Mouse (Mus musculus) embryo, embryonic 9.5 days (tissue): Measurements from ENCODE around the gene Gigyf2.

Source experiments
- DNase-seq: peaks from one replicate; pipeline ENCODE4 v3.0.0-alpha.2; 2017; ENCODE audit errors: extremely low spot score

Gene Gigyf2

DNA sequence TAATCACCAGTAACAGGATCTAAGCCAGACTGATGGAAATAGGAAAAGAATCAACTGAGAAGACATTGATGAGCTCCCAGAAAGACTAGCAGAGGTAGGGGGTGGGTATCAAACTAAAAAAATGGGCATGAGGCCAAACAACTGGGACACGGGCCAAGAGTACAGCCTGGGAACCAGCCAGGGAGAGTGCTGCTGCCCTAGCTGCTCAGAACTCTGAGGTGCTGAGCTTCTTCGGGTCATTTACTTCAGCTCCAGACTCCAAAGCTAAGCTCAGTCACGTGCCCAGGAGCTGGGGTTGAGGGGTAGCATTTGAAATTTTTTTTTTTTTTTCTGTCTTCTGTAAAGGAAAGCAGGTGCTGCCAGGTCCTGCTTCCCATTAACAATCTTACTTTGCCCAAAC lies 10.1 kb upstream of the Gigyf2 start:
- no peak for DNase-seq

DNA sequence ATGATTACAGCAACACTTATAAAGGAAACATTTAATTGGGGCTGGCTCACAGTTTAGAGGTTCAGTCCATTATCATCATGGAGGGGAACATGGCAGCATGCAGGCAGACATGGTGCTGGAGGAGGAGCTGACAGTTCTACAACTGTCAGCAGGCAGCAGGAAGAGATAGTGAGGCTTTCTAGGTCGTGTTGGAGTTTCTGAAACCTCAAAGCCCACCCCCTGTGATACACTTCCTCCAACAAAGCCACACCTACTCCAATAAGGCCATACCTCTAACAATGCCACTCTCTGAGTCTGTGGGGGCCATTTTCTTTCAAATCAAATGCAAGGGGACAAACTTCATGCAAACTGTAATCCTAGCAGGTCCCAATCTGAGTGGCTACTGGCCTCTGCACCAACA lies 5.7 kb upstream of the Gigyf2 start:
- DNase-seq, result no peak

DNA sequence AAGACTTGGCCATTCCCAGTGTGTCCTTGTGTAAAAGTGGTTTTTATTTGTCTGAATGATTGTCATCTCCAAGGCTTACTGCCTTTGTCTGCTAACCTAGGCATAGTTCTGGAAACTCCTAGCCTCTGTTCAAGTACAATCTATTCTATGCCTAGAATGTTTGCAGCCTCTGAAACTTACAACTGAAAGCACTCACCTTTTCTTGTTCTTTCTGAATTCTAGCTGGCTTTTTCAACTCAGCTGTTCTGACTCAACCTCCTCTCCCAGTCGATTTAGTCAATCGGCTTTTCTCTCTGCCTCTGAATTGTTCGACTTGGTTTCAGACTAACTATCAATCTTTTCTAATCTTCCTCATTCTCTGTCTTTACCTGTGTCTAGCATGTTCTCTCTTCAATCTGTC lies 4.0 kb upstream of the Gigyf2 start:
- DNase-seq, result no peak

DNA sequence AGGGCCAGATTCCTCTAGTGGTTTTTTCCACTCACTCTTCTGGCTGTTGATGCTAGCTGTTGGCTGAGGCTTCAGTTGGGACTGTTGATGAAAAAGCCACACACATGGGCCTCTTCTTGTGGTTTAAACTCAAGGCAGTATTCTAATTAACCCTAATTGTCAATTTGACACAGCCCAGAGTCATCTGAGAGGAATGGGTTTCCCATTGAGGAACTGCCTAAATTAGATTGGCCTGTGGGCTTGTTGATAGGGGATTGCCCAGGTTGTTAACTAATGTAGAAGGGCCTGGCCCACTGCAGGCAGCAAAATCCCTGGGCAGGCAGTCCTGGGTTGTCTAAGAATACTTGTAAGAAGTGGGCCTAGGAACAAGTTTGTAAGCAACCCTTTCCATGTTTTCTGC lies 2.1 kb upstream of the Gigyf2 start:
- DNase-seq, result no peak

DNA sequence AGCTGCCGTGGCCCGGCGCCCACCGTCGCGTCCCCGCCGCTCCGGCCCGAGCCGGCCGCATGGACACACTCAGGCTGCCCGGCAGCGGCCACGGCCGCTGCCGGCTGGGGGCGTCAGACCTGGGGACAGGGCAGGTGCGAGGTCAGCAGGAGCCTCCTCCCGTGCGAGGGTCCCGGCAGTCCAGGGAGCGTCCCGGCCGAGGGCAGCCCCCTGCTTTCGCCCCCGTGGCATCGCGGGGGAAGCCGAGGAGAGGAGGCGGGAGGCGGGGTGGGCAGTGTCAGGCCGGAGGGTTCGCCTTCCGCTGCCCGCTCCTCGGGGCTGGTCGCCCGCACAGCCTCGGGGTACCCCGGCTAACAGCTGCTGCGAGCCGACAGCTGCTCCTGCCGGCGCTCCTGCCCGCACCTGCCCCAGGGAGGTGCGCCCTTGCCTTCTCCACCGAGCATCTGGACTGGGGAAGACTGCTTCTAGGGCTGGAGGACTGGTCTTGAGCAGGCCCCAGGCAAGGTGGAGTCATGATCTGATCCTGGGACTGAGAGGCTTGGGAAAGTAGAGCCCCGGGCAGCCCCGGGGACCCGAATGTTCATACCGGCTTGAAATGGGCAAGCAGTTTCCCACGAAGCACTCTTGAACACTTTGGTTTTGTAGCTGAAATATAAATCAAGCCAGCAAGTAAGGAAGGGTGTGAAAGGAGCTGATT lies 515 bp downstream of the Gigyf2 start:
- DNase-seq, result no peak

DNA sequence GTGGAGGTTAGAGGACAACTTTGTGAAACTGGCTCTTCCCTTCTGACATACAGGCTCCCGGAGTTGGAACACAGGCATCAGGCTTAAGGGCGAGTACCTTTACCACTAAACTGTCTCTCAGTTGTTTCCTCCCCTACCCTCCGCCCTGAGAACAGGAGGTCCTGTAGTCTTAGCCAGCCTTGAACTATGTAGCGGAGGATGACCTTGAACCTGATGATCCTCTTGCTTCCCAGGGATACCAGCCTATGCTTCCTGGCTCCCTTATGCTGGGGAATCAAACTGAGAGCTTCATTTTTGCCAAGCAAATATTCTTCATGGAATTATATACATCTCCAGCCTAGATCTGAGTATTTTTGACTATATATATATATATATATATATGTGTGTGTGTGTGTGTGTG lies 5.0 kb downstream of the Gigyf2 start:
- DNase-seq, result no peak

DNA sequence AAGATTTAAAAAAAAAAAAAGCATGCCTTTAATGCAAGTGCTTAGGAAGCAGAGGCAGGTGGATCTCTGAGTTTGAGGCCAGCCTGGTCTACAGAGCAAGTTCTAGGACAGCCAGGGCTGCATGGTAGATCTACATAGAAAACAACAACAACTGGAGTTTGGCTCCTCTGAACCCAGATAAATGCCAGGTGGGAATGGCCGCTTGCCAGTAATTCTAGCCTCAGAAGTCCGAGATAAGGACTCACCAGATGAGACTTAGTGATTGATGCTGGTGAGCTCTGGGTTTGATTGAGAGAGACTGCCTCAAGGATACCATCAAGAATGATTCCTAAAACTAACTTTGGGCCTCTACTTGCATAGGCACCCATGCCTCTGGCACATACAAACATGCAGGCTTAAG lies 23.8 kb downstream of the Gigyf2 start:
- no peak for DNase-seq

DNA sequence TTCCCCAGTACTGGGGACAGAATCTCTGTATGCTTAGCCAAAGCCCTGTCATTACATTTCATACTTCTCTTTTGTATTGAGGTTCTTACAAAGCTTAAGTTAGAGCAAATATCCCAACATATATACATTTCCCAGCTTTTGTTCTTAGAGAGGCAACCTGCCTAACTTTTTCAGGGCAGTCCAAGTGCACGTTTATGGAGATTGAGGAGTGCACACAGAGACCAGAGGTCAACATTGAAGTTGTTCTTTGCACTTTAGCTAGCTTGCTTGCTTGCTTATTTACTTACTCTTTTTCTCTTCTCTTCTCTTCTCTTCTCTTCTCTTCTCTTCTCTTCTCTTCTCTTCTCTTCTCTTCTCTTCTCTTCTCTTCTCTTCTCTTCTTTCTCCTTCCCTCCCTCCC lies 33.5 kb downstream of the Gigyf2 start:
- DNase-seq, result no peak

DNA sequence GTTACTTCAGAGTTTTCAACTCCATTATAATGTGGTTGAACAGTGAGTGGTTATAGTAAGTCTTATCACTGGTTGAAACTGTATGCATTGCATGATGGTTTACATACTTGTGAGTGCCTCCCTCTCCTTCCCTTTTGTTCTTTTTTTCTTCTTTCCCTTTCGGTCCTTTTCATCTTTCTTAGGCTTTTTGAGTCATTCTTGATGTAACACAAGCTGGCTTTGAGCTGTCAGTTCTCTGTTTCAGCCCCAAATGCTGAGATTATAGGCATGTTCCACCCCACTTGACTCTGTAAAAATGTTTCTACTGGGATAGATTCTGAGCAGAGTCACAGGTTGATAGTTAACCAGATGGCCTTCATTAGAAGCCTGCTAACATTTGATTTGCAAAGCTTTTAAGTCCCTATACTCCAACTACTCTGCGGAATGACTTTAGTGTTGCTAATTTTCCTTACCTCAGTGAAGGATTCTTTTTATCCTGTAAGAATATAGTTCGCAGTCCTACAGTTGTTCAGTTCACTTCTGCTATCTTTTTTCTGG lies 51.3 kb downstream of the Gigyf2 start:
- no peak for DNase-seq

DNA sequence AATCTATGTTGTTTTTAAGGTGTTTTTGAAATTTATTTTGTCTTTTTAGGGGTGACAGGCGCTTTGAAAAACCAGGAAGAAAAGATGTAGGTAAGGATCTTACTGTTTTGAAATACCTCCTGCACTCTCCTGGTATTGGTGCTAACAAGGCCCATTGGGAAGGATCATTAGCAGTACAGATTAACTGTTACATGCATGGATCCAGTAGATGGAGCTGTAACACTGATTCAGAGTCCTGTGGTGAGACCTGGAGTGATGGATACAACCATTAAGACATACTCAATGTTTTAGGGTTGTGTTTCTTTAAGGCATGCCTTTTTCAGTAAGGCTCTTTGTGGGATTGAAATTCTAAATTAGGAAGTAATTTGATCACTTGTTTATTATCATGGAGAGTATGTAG lies 53.1 kb downstream of the Gigyf2 start:
- no peak for DNase-seq

DNA sequence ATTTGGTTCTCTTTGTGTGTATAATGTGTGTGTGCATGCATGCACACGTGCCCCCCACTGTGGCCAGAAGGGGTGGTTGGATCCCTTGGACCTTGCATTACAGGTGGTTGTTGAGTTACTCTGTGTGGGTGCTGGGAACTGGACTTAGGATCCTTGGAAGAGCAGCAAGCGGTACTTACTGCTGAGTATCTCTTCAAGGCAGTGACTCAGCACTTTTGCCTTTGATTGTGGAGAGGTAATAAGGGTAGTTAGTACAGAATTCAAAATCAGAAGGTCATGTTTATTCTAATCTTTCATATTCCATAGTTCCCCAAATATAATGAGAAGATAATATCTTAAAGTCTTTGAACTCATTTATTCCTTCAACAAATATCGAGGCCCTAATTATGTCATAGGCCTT lies 54.4 kb downstream of the Gigyf2 start:
- no peak for DNase-seq

DNA sequence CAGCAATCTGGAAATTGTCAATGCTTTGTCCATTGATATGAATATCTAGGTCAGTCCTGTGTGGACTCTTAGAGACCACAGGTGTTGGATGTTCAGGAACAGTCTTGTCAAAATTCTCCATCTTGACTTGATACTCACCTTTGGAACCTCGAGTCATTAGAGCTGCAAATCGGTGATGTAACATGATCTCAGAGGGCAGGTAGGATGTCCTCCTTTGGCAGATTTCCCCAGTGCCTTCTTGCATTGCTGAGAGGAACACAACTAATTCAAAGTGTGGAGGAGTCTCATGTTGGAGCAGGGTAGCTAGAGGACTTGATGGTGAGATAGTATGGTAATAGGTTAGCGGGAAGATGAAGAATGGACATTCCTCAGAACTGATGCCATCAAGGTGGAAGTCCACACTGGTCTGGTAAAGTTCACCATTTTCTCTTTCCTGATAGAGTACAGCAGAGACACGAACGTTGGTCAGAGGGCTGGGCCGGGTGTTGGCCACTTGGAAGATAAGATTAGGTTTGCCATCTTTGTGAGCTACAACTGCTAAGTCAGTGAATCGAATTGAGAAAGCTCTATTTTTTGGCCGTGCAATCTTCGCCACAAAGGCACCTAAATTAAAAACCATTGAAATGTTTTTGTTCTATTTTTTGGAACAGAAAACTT lies 59.8 kb downstream of the Gigyf2 start:
- no peak for DNase-seq

DNA sequence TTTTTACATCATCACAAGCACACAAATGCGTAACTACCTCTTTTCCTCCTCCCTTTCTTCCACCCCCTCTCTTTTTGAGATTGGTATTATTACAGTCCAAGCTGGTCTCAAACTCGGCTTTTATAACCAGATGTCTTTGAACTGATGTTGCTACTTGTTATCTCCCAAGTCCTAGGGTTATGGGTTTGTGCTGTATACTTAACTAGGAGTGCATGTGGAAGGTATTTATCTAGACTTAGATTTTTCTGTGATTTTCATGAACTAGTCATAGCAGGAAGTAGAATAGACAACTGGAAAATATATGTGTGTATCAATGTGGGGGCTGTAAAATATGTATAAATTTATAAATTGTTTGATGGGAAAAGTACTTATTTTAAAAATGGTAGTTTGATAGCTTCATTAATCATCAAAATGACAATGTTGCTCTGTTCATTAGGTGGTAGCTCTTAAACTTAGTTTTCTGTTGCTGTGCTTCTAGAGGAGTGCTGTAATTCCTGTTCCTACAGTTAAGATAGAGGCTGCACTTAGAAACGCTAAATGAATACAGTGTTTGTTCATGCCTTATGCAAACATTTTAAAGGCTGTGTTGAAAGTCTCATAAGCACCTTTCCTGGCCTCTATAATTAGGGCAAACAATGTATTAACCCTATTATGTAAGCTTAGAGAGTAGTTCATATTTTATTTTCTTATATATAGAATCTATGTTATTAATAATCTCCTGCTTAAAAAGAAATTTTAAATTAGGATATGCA lies 66.8 kb downstream of the Gigyf2 start:
- DNase-seq, result no peak

DNA sequence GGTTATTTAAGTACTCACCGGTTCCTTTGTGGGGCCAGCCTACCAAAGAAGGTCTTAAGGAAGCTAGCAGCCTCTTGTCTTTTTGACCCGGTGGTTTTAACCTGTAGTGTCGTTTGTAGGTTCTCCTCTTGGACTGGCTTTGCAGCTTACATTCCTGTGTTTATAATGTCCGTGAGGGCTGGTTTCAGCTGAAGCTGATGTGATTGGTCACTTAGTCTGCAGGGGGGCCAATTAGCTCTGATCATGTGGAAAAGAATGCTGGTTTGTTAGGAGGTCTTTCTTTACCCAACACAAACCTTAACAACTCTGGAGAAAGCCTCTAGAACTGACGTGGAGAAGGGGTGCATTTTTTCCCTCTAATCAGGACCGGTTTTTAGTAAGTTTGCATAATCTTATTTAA lies 67.8 kb downstream of the Gigyf2 start, which contains the start of gene Kcnj13:
TSS of gene Kcnj13 (minus strand) at position 136 of the 400 bp plus-strand sequence.
- DNase-seq, result peak; percentile 5

DNA sequence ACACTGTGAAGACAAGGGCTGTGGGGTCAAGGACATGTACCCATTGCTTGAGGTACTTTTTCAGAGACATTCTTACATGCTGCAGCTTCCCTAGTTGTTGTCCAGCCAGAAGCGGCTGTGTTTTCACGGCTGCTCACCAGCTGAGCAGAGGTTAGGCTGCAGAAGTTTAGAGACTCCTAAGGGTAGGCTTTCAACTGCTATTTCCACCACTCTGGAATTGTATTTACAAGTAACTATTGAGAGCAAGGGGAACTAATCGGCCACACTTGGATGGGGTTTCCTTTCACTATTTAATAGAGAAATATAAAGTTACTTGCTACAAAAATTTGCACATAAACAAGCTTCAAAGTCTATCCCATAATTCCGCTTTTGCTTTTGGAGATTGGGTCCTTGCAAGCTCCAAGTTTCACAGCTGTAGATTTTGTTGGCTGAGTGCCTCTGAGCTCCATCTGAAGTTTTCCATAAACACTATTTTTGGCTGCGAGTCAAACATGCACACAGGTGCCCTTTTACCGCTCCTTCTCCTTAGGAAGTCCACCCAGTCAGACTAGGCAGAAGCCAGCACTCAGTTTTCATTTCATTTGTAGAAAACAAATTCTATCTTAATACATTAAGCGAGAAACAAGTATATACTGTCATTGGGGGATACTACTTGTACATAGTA lies 70.3 kb downstream of the Gigyf2 start:
- DNase-seq, result no peak

DNA sequence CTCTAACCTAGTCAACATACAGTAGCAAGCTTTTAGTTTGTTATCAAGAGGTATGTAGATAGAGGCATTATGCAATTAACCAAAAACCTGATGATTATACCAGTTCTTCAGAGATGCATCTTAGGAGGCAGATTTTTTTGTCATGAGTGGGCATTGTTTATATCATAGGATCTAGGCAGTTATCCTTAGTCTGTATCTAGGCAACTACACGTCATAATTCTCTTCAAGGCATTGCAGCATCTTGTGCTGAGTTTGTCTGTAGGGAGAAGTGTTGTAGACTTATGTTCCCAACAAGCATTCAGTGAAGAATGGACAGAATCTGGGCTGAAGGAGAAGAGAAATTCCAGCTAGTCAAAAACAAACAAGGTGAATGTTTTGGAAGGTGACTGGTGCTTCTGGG lies 77.9 kb downstream of the Gigyf2 start:
- DNase-seq, result no peak

DNA sequence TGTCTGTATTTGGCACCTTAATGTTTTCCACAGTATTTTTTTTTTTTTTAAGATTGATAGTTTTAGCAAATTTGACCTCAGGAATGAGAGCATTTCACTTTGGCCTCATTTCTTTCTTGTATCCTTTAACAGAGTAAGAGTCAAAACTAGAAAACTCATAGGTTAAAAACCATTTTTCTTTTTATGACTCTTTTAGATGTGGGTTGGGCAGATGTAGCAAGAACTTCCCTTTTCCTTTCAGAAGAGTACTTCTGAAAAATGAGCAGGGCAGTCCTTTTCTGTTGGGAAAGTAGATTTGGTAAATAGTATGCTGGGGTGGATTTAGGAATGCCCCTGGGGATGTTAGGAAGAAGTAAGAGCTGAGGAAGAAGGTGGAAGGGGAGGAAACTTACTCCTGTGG lies 79.2 kb downstream of the Gigyf2 start:
- no peak for DNase-seq

DNA sequence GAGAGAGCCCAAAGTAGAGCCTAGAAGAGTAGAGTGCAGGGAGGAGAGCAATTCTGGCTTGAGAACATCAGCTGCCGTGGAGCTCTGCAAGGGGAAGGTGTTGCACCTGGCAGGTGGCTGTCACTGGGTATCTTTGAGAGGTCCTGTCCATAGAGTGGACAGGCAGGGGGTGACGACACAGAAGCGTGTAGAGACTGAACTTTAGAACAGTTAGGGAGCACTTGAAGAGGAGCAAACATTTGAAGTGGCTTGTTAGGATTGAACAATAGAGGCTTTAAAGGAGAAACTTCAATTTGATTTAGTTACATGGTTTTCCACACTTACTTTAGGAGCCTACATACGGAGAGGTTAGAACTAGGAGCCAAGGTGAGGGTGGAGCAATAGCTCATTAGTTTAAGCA lies 82.6 kb downstream of the Gigyf2 start:
- no peak for DNase-seq

DNA sequence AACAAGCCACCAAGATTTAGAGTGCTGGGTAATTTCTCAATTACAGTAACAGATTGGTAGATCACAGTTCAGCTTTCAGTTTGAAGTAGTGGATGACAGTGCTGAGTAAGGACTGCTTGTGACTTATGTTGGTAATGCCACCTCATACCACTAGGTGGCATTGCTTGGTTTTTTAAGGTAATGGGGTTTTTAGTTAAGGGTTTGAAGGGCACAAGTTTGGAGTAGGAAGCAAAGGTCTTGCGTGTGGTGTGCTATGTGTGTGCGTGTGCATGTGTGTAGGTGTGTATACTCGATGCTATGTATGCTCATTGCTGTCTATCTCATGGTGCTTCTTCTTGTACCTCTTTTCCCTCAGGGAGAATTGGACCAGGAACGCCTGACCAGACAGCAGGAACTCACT lies 91.9 kb downstream of the Gigyf2 start:
- peak; percentile 24 for DNase-seq

DNA sequence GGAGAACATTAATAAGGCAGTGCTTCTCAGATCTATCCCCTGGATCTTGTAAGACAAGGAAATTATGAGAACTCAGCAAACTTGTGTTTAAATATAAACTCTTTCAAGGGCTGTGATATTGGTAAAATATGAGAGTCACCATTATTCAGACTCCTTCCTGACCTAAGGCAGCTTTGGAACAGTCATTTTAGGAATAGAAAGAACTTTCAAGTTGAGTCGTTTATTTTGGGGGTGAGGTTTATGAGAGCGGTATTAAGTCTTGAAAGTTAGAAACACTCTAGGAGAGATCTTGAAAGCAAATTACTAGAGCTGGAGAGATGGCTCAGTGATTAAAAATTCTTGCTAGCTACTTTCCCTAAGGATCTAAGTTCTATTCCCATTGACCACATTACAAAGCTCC lies 108.3 kb downstream of the Gigyf2 start:
- no peak for DNase-seq

DNA sequence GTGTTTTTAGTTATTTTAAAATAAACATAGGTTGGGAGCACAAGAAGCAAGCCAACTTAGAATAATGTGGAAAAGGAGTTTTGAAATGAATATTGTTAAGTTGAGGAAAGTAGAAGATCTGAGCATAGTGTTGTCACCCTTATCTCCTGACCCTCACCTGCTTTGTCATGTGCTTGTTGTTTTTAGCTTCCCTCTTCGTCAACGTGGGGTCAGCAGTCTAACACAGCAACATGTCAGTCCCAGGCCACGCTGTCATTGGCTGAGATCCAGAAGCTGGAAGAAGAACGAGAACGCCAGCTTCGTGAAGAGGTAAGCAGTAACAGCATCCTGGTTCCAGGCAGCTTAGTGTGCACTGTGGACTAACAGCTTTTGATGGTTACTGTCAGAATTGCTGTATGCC lies 109.8 kb downstream of the Gigyf2 start:
- no peak for DNase-seq
